Mouse (Mus musculus) ovary, adult 10 weeks (tissue): ENCODE results near the gene Stat6. TPM values are rescaled to one million over a fixed set of nuclear protein-coding genes. Genes with fewer than 3 reads are reported as not detected.

Experiments
- polyA plus RNA-seq: library from polyadenylated mRNA; stranded (reverse); fragments of 350-450 nt; fragmentation: Illumina TruSeq; extraction: RNeasy Lipid Tissue Mini Kit (QIAGEN cat#74804); gene quantifications from one replicate; pipeline ENCODE4 v1.2.3, GENCODE M21; 2014

The Stat6 gene
- polyA plus RNA-seq, result 22.9 TPM

DNA sequence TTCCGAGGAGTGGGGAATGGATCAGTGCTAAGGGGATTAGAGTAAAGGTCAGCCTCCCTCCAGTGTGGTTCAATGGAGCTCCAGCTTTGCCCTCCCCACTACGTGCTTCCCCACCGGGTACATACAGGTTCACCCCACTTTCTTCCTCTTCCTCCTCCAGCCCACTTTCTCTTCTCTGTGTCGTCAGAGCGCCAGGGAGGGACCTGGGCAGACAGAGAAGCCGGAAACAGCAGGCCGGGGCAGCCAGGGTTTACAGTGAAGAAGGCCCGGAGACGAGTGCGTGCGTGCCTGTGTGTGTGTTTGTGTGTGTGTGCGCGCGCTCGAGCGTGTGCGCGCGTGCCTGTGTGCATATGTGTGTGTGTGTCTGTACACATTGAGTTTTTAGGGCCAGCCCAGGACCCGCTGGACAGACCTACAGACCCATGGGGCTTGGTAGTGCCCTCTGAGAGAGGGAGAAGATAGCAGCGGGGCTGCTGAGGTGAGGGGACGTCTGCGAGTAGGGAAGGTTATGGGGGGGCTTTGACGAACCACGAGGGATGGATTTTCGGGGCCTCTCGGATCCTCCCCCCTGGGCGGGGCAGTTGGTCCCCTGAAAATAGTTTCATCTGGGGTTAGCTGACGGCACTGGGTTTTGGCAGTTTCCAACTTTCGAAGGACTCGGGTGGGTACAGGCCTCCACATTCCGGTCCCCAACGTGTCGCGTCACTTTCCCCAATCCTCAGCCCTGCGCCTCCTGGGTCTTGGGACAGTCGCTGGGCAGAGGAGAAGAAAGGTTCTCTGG, at the start of gene Stat6:
TSS of gene Stat6 (plus strand) at position 215 of the 781 bp plus-strand sequence.

DNA sequence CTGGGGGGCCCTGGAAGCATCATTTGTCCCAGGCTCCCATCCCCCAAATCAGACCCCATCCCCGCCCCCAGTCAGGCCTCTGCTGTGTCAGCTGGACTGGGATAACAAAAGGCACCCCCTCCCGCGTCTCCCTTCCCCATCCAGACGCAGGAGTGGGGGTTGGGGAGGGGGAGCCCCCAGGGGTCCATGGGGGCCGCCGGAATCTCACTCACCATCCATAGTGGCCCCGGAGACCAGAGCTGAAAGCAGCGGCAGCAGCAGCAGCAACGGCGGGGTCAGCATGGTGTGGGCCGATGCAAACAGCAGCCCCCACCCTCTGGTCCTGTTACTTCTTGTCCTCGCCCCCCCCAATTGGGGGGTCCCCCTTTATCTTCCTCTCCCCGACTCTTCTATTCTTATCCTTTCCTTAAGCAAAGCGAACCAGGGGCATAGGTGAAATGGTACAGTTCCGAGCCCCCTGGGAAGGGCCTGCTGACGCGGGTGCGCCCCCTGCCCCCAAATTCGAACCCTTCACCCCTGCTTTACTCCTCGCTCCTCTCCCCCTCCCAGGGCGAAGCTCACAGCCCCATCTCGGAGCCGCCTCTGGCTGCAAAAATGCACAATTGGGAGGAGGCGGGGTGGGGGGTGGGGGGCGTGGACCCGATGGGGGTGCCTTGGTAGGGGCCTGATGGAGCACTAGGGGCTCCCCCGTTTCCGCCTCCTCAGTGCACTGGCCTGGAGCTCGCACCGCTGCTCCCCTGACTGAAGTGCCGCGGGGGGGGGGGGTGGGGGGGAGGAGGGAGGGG, 22.2 kb upstream of the Stat6 start, which contains the start of gene Lrp1:
TSS of gene Lrp1 (minus strand) at position 743 of the 785 bp plus-strand sequence.

DNA sequence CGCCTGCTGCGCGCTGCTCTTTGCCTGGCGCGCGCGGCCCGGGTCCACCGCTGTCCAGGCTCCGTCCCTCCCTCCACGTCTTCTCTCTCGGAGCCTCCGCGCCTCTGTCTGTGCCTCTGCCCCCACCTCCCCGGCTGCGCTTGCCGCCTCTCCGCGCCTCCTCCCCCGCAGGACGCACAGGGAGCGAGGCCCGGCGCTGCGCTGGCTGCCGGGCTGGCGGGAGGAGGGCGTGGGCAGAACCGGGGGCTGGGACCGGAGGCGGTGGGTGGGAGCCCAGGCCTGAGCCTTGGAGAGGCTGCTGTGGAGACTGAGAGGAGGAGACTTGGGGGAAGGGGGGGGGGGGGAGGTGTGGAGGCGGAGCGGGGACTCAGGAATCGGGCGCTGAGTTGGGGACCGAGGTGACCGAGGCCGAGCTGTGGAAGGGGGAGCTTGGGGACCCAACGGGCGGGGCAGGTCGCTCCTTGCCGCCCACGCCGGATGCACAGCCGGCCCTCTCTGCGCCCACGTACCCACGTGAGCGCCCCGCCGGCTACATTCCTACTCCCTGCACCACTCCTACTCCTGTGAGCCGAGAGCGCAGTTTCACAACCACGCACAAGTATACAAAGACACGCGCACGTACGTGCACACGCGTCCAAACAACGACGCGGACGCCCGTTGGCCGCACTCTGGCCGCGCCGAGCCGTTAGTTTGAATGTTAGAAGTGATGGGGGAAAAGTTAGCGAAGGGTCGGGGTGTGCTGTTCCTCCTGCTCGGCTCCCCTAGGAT, 23.9 kb downstream of the Stat6 start, which contains the start of gene Nemp1:
TSS of gene Nemp1 (plus strand) at position 401 of the 768 bp plus-strand sequence.

DNA sequence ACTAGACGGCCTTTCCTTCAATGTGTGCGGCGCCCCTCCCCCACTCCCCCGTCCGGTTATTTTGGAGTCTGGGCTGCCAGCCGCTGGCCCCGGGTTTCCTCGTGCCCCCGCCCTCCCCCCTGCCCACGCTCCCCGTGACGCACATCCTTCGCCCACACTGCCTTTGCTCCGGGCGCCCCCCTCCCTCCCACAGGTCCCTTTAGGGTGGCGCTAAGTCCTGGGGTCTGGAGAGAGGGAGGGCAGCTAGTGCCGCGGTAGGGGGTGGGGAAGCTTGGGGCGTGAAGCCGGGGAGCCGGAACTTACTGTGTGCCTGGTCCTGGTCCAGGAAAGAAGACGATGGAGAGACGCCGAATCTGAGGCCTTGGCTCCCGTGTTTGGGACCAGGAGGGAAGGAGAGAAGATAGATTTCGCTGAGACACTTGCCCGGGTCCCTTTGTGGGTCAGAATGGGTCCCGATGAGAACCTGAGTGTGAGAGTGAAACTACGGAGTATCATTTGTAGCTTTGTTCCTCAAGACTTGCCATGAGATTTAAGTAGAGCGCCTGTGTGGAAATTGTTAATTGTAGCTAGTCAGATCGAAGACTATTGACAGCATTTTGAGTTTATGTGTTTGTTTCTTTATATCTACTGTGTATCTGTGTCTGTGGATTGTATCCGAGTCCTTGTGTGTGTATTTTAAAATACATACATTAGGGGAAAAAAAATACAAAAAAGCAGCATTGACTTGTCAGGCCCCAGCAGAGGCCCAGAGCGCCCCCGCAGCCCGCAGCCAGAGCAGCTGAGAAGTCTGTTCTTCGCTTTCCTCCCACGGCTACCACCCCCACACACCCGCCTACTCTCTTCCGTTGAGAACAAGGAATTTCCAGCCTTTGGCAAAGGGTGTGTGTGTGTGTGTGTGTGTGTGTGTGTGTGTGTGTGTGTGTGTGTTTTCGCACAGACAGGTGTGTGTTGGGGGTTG, 25.6 kb downstream of the Stat6 start, which contains the start of gene Nab2:
TSS of gene Nab2 (minus strand) at position 476 of the 958 bp plus-strand sequence.

DNA sequence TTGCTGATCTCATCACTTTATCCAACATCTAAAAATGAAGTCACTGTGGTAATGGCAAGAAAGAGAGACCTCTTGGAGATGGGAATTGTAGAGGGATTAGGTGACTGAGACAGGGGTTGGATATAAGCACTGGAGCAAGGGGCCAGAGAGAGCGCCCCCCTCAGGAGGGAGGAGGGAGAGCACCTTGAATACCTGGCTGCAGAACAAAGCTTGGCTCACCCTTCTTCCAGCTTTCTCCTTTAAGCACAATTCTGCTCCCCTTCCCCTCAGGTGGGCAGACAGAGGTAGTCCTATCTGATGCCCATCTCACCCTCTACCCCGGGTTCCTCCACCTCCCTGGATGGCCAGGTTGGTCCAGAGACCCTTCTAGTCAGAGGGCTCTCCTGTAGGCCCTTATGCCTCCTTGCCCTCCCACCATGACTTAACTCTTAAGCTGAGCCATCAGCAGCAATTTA, 62.0 kb downstream of the Stat6 start, which contains the start of gene Myo1a:
TSS of gene Myo1a (plus strand) at position 405 of the 455 bp plus-strand sequence.

Other genes with a start within 250 kb of the Stat6 start
- not detected for gene Stac3, start 141.3 kb upstream of the Stat6 start, polyA plus RNA-seq
- gene Ndufa4l2, start 128.0 kb upstream of the Stat6 start, polyA plus RNA-seq, result not detected
- gene Shmt2, start 120.5 kb upstream of the Stat6 start, polyA plus RNA-seq, result 2.8 TPM
- gene Nxph4, start 108.4 kb upstream of the Stat6 start, polyA plus RNA-seq, result not detected
- 12.3 TPM for gene Lrp1, start 21.8 kb upstream of the Stat6 start, polyA plus RNA-seq
- 19.4 TPM for gene Nemp1, start 23.9 kb downstream of the Stat6 start, polyA plus RNA-seq
- 3.2 TPM for gene Nab2, start 25.6 kb downstream of the Stat6 start, polyA plus RNA-seq
- gene Myo1a, start 62.2 kb downstream of the Stat6 start, polyA plus RNA-seq, result 0.17 TPM
- gene Tac2, start 81.5 kb downstream of the Stat6 start, polyA plus RNA-seq, result not detected
- 4.6 TPM for gene Zbtb39, start 96.6 kb downstream of the Stat6 start, polyA plus RNA-seq
- 0.71 TPM for gene Gpr182, start 108.7 kb downstream of the Stat6 start, polyA plus RNA-seq
- gene Rdh1, start 116.7 kb downstream of the Stat6 start, polyA plus RNA-seq, result 1.4 TPM
- gene Rdh16f1, start 116.8 kb downstream of the Stat6 start, polyA plus RNA-seq, result not detected
- gene Rdh9, start 133.4 kb downstream of the Stat6 start, polyA plus RNA-seq, result 4.1 TPM
- gene Rdh16, start 158.2 kb downstream of the Stat6 start, polyA plus RNA-seq, result 0.14 TPM
- gene Rdh19, start 206.9 kb downstream of the Stat6 start, polyA plus RNA-seq, result not detected
- gene Rdh16f2, start 223.5 kb downstream of the Stat6 start, polyA plus RNA-seq, result not detected
- gene Rdh7, start 245.8 kb downstream of the Stat6 start, polyA plus RNA-seq, result not detected